Mouse (Mus musculus): ENCODE measurements around the gene Vgll2. TPM values are rescaled to one million over a fixed set of nuclear protein-coding genes. Genes with fewer than 3 reads are reported as not detected.

The Vgll2 gene
- polyA plus RNA-seq, 1 experiment from 2014 or later = 0.15 TPM

GRCm38 (mm10) chr10:52048287-52048686 is 26.0 kb downstream of the Vgll2 start:
- Histone ChIP-seq H3K36me3 (ENCODE audit: control insufficient read depth, insufficient read depth, low read length) (no peaks in the 10 kb centered on the region), H3K27me3 (replicated peaks; ENCODE audit: control insufficient read depth, insufficient read depth, low read length) (no peaks in the 10 kb centered on the region), H3K4me1 (ENCODE audit: control insufficient read depth, insufficient read depth, low read depth, low read length) (no peaks in the 10 kb centered on the region), H3K4me2 (ENCODE audit: low read length) (no peak overlapping the region), H3K27ac (ENCODE audit: low read depth, low read length) (no peak overlapping the region), H3K4me3 (ENCODE audit: low read length) (no peak overlapping the region), H3K9ac (ENCODE audit: low read depth, low read length) (no peak overlapping the region), H3K9me3 (ENCODE audit: control insufficient read depth, low read length) (no peaks in the 10 kb centered on the region)
- no peak for ATAC-seq
- 94% methylated on average over 3 of the region's 3 CpGs for WGBS

GRCm38 (mm10) chr10:52072482-52072881 is 50.2 kb downstream of the Vgll2 start:
- H3K27me3 ChIP-seq (replicated peaks; ENCODE audit: control insufficient read depth, insufficient read depth, low read length) = no peaks in the 10 kb centered on the region
- H3K9ac ChIP-seq (ENCODE audit: low read depth, low read length) = no peak overlapping the region
- no peaks in the 10 kb centered on the region for H3K36me3 ChIP-seq (ENCODE audit: control insufficient read depth, insufficient read depth, low read length)
- H3K4me3 ChIP-seq (ENCODE audit: low read length) = no peak overlapping the region
- H3K4me2 ChIP-seq (ENCODE audit: low read length) = no peak overlapping the region
- H3K4me1 ChIP-seq (ENCODE audit: control insufficient read depth, insufficient read depth, low read depth, low read length) = no peaks in the 10 kb centered on the region
- ATAC-seq = no peak
- H3K9me3 ChIP-seq (ENCODE audit: control insufficient read depth, low read length) = no peaks in the 10 kb centered on the region
- H3K27ac ChIP-seq (ENCODE audit: low read depth, low read length) = no peak overlapping the region

Small RNAs within 50 kb of the gene (microRNA-seq; reads per million reads assigned to microRNA genes)
- not detected for gene Gm24084

Other genes with a start within 250 kb of the Vgll2 start
- not detected in 2 replicates for gene Ros1, start 172.7 kb downstream of the Vgll2 start, polyA plus RNA-seq (2015; fragmentation: Nextera tagmentation; extraction: Ambion mirVana)
- gene Dcbld1, start 211.1 kb downstream of the Vgll2 start, polyA plus RNA-seq (2015; fragmentation: Nextera tagmentation; extraction: Ambion mirVana) = 21.0 and 23.2 TPM in 2 replicates